Mouse (Mus musculus) thymus, adult 2 months (tissue): ENCODE results near the gene Helz2.

Experiments
- CTCF ChIP-seq: fragments of 200-500 bp; IDR thresholded peaks from 2 replicates; pipeline ENCODE4 v1.5.1; 2012; ENCODE audit warnings: mild to moderate bottlenecking, control low read depth, low read length, moderate library complexity, borderline replicate concordance; ENCODE audit not compliant: control insufficient read depth, poor library complexity, insufficient read depth; ENCODE audit errors: extremely low read depth
- POLR2A ChIP-seq: fragments of 200-500 bp; IDR thresholded peaks from 2 replicates; pipeline ENCODE4 v1.6.1; 2012; ENCODE audit warnings: mild to moderate bottlenecking, low read length, control low read depth, moderate library complexity; ENCODE audit not compliant: control insufficient read depth, poor library complexity, insufficient read depth; ENCODE audit errors: extremely low read depth

- TF ChIP-seq CTCF (no peak), POLR2A (no peak)
These were observed 10.7 kb downstream of the Helz2 start for GRCm38 (mm10) chr2:181231171-181231570.
